Mouse (Mus musculus): Measurements from ENCODE around the gene Msl1. TPM values are rescaled to one million over a fixed set of nuclear protein-coding genes. Genes with fewer than 3 reads are reported as not detected.
A peak's percentile ranks its signal among the peaks of the same experiment; 100 is the strongest.
"Not testable (repeated sequence)": the region's sequence is repeated elsewhere in the genome, so short reads cannot be mapped to it uniquely, and the experiment has no call there.

Msl1 gene
- total and polyA plus RNA-seq, 2 experiments from 2014 or later: 24.1 to 94.6 TPM

GRCm38 (mm10) chr11:98808417-98808816 lies 13.1 kb downstream of the Msl1 start:
- no peak overlapping the region for H3K4me3 ChIP-seq (ENCODE audit: low read depth, low read length)
- TF ChIP-seq CTCF (IDR thresholded peaks at IDR 0.05; ENCODE audit: low read depth): no peak
- DNase-seq (no peak), ATAC-seq (no peak)
- WGBS: 69% methylated on average over 2 of the region's 2 CpGs
- peaks cover 4% of the 10 kb centered on the region; the same call in 1 of the 2 replicates for H3K4me1 ChIP-seq (ENCODE audit: insufficient read depth)
- no peaks in the 10 kb centered on the region for H3K9me3 ChIP-seq (ENCODE audit: low read length)
- no peak overlapping the region for H3K4me2 ChIP-seq (ENCODE audit: low read depth)
- H3K27ac ChIP-seq (ENCODE audit: low read depth, low read length): peak overlapping the region; percentile 99; the same call in 1 of the 2 replicates
- H3K27me3 ChIP-seq (ENCODE audit: insufficient read depth, low read length): no peaks in the 10 kb centered on the region
- H3K9ac ChIP-seq: no peak overlapping the region
- H3K36me3 ChIP-seq (ENCODE audit: insufficient read depth): peaks cover 43% of the 10 kb centered on the region

GRCm38 (mm10) chr11:98809457-98810290 lies 14.4 kb downstream of the Msl1 start:
- ATAC-seq: peak; percentile 99
- under 1% methylated on average over 71 of the region's 84 CpGs for WGBS

GRCm38 (mm10) chr11:98810686-98811085 lies 15.4 kb downstream of the Msl1 start:
- Histone ChIP-seq H3K9ac (peak overlapping the region; percentile 97), H3K9me3 (ENCODE audit: low read length) (no peaks in the 10 kb centered on the region), H3K27ac (ENCODE audit: low read depth, low read length) (no peak overlapping the region), H3K36me3 (ENCODE audit: insufficient read depth) (peaks cover 38% of the 10 kb centered on the region), H3K4me2 (ENCODE audit: low read depth) (peak overlapping the region; percentile 69), H3K27me3 (ENCODE audit: insufficient read depth, low read length) (no peaks in the 10 kb centered on the region), H3K4me3 (ENCODE audit: low read depth, low read length) (peak overlapping the region; percentile 85), H3K4me1 (ENCODE audit: insufficient read depth) (peaks cover 4% of the 10 kb centered on the region; the same call in 1 of the 2 replicates)
- TF ChIP-seq CTCF (IDR thresholded peaks at IDR 0.05; ENCODE audit: low read depth): no peak
- DNase-seq: no peak
- ATAC-seq: no peak
- 73% methylated on average over 7 of the region's 7 CpGs for WGBS

More at GRCm38 (mm10) chr11:98809457-98810290, 14.4 kb downstream of the Msl1 start:
- DNase-seq: peak; percentile 99
- H3K9ac ChIP-seq: peak overlapping the region; percentile 97
- H3K4me1 ChIP-seq (ENCODE audit: insufficient read depth): peaks cover 4% of the 10 kb centered on the region; the same call in 1 of the 2 replicates
- peak overlapping the region; percentile 99 for H3K27ac ChIP-seq (ENCODE audit: low read depth, low read length)
- peaks cover 42% of the 10 kb centered on the region for H3K36me3 ChIP-seq (ENCODE audit: insufficient read depth)
- peak overlapping the region; percentile 85 for H3K4me3 ChIP-seq (ENCODE audit: low read depth, low read length)
- peak overlapping the region; percentile 69 for H3K4me2 ChIP-seq (ENCODE audit: low read depth)
- no peaks in the 10 kb centered on the region for H3K9me3 ChIP-seq (ENCODE audit: low read length)
- peak; percentile 34; the same call in 1 of the 2 replicates for TF ChIP-seq CTCF (IDR thresholded peaks at IDR 0.05; ENCODE audit: low read depth)
- H3K27me3 ChIP-seq (ENCODE audit: insufficient read depth, low read length): no peaks in the 10 kb centered on the region

GRCm38 (mm10) chr11:98816706-98817239 lies 21.5 kb downstream of the Msl1 start:
- DNase-seq: no peak
- Histone ChIP-seq H3K9ac (no peak overlapping the region), H3K4me1 (ENCODE audit: insufficient read depth) (no peaks in the 10 kb centered on the region), H3K27me3 (ENCODE audit: insufficient read depth, low read length) (no peaks in the 10 kb centered on the region), H3K4me2 (ENCODE audit: low read depth) (no peak overlapping the region), H3K4me3 (ENCODE audit: low read depth, low read length) (no peak overlapping the region), H3K27ac (ENCODE audit: low read depth, low read length) (no peak overlapping the region), H3K9me3 (ENCODE audit: low read length) (no peaks in the 10 kb centered on the region), H3K36me3 (ENCODE audit: insufficient read depth) (peaks cover 59% of the 10 kb centered on the region)
- no peak for ATAC-seq
- WGBS: 100% methylated on average over 1 of the region's 1 CpGs
- no peak for TF ChIP-seq CTCF (IDR thresholded peaks at IDR 0.05; ENCODE audit: low read depth)

GRCm38 (mm10) chr11:98820968-98821367 lies 25.7 kb downstream of the Msl1 start:
- H3K9me3 ChIP-seq (ENCODE audit: low read length): no peaks in the 10 kb centered on the region
- DNase-seq: no peak
- no peaks in the 10 kb centered on the region for H3K4me1 ChIP-seq (ENCODE audit: insufficient read depth)
- H3K9ac ChIP-seq: no peak overlapping the region
- no peak overlapping the region for H3K27ac ChIP-seq (ENCODE audit: low read depth, low read length)
- ATAC-seq: no peak
- H3K27me3 ChIP-seq (ENCODE audit: insufficient read depth, low read length): no peaks in the 10 kb centered on the region
- no peak overlapping the region for H3K4me2 ChIP-seq (ENCODE audit: low read depth)
- no peak for TF ChIP-seq CTCF (IDR thresholded peaks at IDR 0.05; ENCODE audit: low read depth)
- WGBS: 96% methylated on average over 5 of the region's 5 CpGs
- H3K4me3 ChIP-seq (ENCODE audit: low read depth, low read length): no peak overlapping the region
- peaks cover 78% of the 10 kb centered on the region for H3K36me3 ChIP-seq (ENCODE audit: insufficient read depth)

GRCm38 (mm10) chr11:98826071-98826470 lies 30.8 kb downstream of the Msl1 start:
- H3K4me2 ChIP-seq (ENCODE audit: low read depth); ATAC-seq; H3K27ac ChIP-seq (ENCODE audit: low read depth, low read length); H3K4me3 ChIP-seq (ENCODE audit: low read depth, low read length); H3K4me1 ChIP-seq (ENCODE audit: insufficient read depth); H3K9ac ChIP-seq; H3K9me3 ChIP-seq (ENCODE audit: low read length); DNase-seq; H3K27me3 ChIP-seq (ENCODE audit: insufficient read depth, low read length): not testable (repeated sequence)
- H3K36me3 ChIP-seq (ENCODE audit: insufficient read depth): peaks cover 77% of the 10 kb centered on the region
- WGBS: 98% methylated on average over 2 of the region's 2 CpGs

GRCm38 (mm10) chr11:98827877-98828276 lies 32.6 kb downstream of the Msl1 start:
- Histone ChIP-seq H3K9ac (no peak overlapping the region), H3K4me2 (ENCODE audit: low read depth) (no peak overlapping the region), H3K27ac (ENCODE audit: low read depth, low read length) (no peak overlapping the region), H3K4me1 (ENCODE audit: insufficient read depth) (no peaks in the 10 kb centered on the region), H3K27me3 (ENCODE audit: insufficient read depth, low read length) (no peaks in the 10 kb centered on the region), H3K36me3 (ENCODE audit: insufficient read depth) (peaks cover 76% of the 10 kb centered on the region), H3K4me3 (ENCODE audit: low read depth, low read length) (no peak overlapping the region), H3K9me3 (ENCODE audit: low read length) (no peaks in the 10 kb centered on the region)
- DNase-seq (no peak), ATAC-seq (no peak)
- 89% methylated on average over 2 of the region's 2 CpGs for WGBS
- TF ChIP-seq CTCF (IDR thresholded peaks at IDR 0.05; ENCODE audit: low read depth): no peak
